ENCODE assay signal across 23 mouse cellular contexts in genomic region chr12:31582081-31582480, GRCm38 (mm10). TPM values are rescaled to one million over a fixed set of nuclear protein-coding genes. Genes with fewer than 3 reads are reported as not detected.
"Had no signal": no experiment of that assay in that cellular context is flagged by ENCODE, and none has a peak within 500 bp of the region (broad histone marks: within the 10 kb centered on the region; RNA-seq: fewer than 3 reads in every experiment).

No protein-coding gene starts in this region.

- H3K27ac ChIP-seq: gastrocnemius, adult 2 months; heart, adult 2 months; heart, embryonic 15.5 days; hindbrain, embryonic 10.5 days; hindbrain, embryonic 12.5 days; intestine, embryonic 15.5 days; kidney, embryonic 15.5 days; kidney, postnatal 0 days; limb, embryonic 13.5 days; limb, embryonic 15.5 days; liver, embryonic 12.5 days; liver, embryonic 14.5 days had no signal

- H3K4me3 ChIP-seq: gastrocnemius, adult 2 months; heart, adult 2 months; heart, embryonic 13.5 days; heart, embryonic 15.5 days; hindbrain, embryonic 10.5 days; hindbrain, embryonic 12.5 days; intestine, embryonic 15.5 days; kidney, embryonic 15.5 days; limb, embryonic 13.5 days; limb, embryonic 15.5 days; liver, embryonic 12.5 days had no signal

- DNase-seq: gastrocnemius, adult 2 months; gastrocnemius, postnatal 10 days; gastrocnemius, postnatal 25 days; heart, adult 2 months; heart, postnatal 14 days; heart, postnatal 4 days; kidney, adult 18-20 months; kidney, adult 8-10 months; kidney, postnatal 14 days; kidney, postnatal 36 days; layer of hippocampus, postnatal 36 days had no signal

RNA-seq across cellular contexts. Expression of gene Slc26a4, which starts 22.3 kb away (rescaled TPM):
- total RNA-seq: gastrocnemius, adult 2 months; gastrocnemius, postnatal 25 days; granulocyte monocyte progenitor cell, adult 5-6 weeks had no signal
